Mouse (Mus musculus) myocyte (in vitro differentiated cells): ENCODE results near the gene Elp5. TPM values are rescaled to one million over a fixed set of nuclear protein-coding genes. Genes with fewer than 3 reads are reported as not detected.

Experiments
- H3K27me3 ChIP-seq: one replicate; pipeline ENCODE4 v1.6.1; 2011; ENCODE audit not compliant: control insufficient read depth, insufficient read depth, insufficient read length
- H3K36me3 ChIP-seq: one replicate; pipeline ENCODE4 v1.6.1; 2011; ENCODE audit not compliant: control insufficient read depth, insufficient read depth
- H3K4me2 ChIP-seq: one replicate; pipeline ENCODE4 v1.6.1; 2011; ENCODE audit warnings: low read depth, control low read depth
- H3K4me3 ChIP-seq: one replicate; pipeline ENCODE4 v1.5.1; 2011; ENCODE audit warnings: mild to moderate bottlenecking, control low read depth, moderate library complexity
- H3K79me2 ChIP-seq: one replicate; pipeline ENCODE4 v1.6.1; 2011; ENCODE audit not compliant: control insufficient read depth, insufficient read depth
- H3ac ChIP-seq: one replicate; pipeline ENCODE4 v1.6.1; 2011; ENCODE audit not compliant: control insufficient read depth, insufficient read length
- CEBPB ChIP-seq: IDR thresholded peaks from 2 replicates; pipeline ENCODE4 v1.6.1; 2011; ENCODE audit warnings: mild to moderate bottlenecking, moderate library complexity; ENCODE audit not compliant: poor library complexity, insufficient read depth, severe bottlenecking
- E2F4 ChIP-seq: IDR thresholded peaks from one replicate; pipeline ENCODE4 v1.6.1; 2011; ENCODE audit warnings: mild to moderate bottlenecking, control low read depth, moderate library complexity; ENCODE audit not compliant: insufficient read depth
- MAX ChIP-seq: IDR thresholded peaks from one replicate; pipeline ENCODE4 v1.6.1; 2011; ENCODE audit warnings: low read depth, mild to moderate bottlenecking, control low read depth
- MYOD1 ChIP-seq, 3 experiments: IDR thresholded peaks; one replicate each; pipeline ENCODE4 v1.6.1; 2011; ENCODE audit warnings: control low read depth in 2 of 3, low read depth in 2 of 3, mild to moderate bottlenecking in 2 of 3, moderate library complexity in 1 of 3; ENCODE audit not compliant: insufficient read length in 2 of 3, control insufficient read depth in 1 of 3
- MYOG ChIP-seq, 3 experiments: IDR thresholded peaks; one replicate each; pipeline ENCODE4 v1.6.1; 2011; ENCODE audit warnings: control low read depth in 2 of 3, low read depth in 2 of 3, mild to moderate bottlenecking in 2 of 3; ENCODE audit not compliant: insufficient read length in 2 of 3, control insufficient read depth in 1 of 3, insufficient read depth in 1 of 3
- POLR2A ChIP-seq: IDR thresholded peaks from one replicate; pipeline ENCODE4 v1.6.1; 2011; ENCODE audit warnings: low read depth, mild to moderate bottlenecking, control low read depth, moderate library complexity; ENCODE audit not compliant: insufficient read length
- POLR2AphosphoS2 ChIP-seq: IDR thresholded peaks from one replicate; pipeline ENCODE4 v1.6.1; 2011; ENCODE audit warnings: low read depth, control low read depth; ENCODE audit not compliant: insufficient read length
- REST ChIP-seq: IDR thresholded peaks from one replicate; pipeline ENCODE4 v1.6.1; 2011; ENCODE audit warnings: mild to moderate bottlenecking, control low read depth, moderate library complexity; ENCODE audit not compliant: insufficient read depth, insufficient read length
- SRF ChIP-seq: IDR thresholded peaks from one replicate; pipeline ENCODE4 v1.6.1; 2011; ENCODE audit warnings: low read depth; ENCODE audit not compliant: control insufficient read depth, insufficient read length
- TCF12 ChIP-seq: IDR thresholded peaks from one replicate; pipeline ENCODE4 v1.6.1; 2011; ENCODE audit warnings: mild to moderate bottlenecking, control low read depth; ENCODE audit not compliant: poor library complexity, insufficient read depth, severe bottlenecking
- TCF3 ChIP-seq: IDR thresholded peaks from one replicate; pipeline ENCODE4 v1.6.1; 2011; ENCODE audit warnings: low read depth, control low read depth; ENCODE audit not compliant: insufficient read length
- USF1 ChIP-seq: IDR thresholded peaks from one replicate; pipeline ENCODE4 v1.6.1; 2011; ENCODE audit warnings: low read depth, mild to moderate bottlenecking, control low read depth, moderate library complexity
- polyA plus RNA-seq: library from polyadenylated mRNA; unstranded; fragments of >200 nt; fragmentation: generic; extraction: Trizol; gene quantifications from one replicate; pipeline ENCODE4 v1.2.1, GENCODE M21; 2012; ENCODE audit warnings: missing spikeins

Gene Elp5
- polyA plus RNA-seq, 1 experiment, result 91.5 TPM

DNA sequence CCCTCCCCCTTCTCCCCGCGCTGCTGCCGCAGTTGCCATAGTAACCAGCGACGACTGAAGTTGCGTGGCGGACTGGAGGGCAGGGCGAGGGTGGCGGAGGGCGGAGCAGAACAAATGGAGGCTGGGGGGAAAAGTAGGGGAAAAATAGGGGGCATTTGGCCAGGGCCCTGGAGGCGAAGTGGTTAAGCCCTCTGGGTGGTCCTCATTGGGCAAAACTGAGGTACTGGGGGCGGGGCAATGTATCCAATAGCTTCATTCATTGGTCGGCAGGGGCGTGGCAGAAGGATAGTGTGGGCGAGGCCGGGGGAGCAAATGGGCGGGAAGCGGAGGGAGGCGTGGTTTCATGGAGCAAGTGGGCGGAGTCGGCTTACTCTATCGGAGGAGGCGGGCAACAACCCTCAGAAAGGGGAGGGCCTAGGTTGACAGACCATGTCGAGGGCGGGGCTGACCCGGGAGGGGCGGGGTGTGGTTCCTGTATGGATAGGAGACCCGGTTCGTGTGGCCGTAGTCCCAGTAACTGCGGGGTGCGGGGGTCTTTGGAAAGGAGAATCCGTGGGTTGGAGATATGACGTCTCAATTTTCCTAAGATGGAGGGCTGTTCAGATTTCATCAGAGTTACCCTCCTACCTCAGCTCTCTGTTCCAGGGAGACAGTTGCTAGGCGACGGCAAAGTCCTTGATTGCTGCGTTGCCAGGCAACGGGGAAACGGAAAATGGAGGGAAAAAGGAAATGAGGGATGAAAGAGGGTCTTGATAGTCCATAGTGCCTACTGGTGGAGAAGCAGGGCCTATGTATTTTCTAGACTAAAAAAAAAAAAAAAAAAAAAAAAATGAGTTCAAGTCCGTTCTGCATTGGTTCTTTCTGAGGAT, 39.2 kb upstream of the Elp5 start:
- Histone ChIP-seq H3K4me3 (peak overlapping the region; percentile 43), H3K4me2 (peak overlapping the region; percentile 92), H3ac (no peak overlapping the region), H3K27me3 (no peaks in the 10 kb centered on the region), H3K79me2 (peaks cover 39% of the 10 kb centered on the region), H3K36me3 (no peaks in the 10 kb centered on the region)
- TF ChIP-seq REST, result no peak
- peak; percentile 33 for TF ChIP-seq E2F4

DNA sequence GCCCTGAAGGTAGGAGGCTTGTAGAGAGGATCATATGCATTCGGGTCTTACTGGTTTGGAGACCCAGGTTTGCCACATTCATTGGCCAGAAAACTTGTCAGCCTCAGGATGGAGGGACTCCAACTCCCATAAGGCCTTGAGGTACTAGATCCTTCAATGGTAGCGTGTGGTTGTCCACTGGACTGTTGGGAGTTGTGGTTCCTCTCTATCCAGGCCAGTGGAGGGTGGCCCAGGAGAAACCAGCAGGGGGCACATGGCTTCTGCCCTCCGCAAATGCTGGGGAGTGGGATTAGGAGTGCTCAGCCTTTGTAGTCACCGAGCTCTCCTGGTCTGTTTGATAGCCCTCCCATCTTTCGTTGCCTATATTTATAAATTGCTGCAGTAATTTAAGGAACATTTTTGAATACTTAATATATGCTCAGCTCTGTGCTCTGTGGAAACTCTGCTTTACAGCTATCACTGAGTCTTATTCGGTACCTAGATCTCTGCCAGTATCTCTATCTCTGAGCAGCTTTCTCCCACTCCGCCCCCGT, 38.5 kb upstream of the Elp5 start:
- Histone ChIP-seq H3K36me3 (no peaks in the 10 kb centered on the region), H3K79me2 (peaks cover 35% of the 10 kb centered on the region), H3ac (no peak overlapping the region), H3K27me3 (no peaks in the 10 kb centered on the region), H3K4me3 (peak overlapping the region; percentile 43), H3K4me2 (peak overlapping the region; percentile 92)
- no peak for TF ChIP-seq E2F4
- no peak for TF ChIP-seq CEBPB

DNA sequence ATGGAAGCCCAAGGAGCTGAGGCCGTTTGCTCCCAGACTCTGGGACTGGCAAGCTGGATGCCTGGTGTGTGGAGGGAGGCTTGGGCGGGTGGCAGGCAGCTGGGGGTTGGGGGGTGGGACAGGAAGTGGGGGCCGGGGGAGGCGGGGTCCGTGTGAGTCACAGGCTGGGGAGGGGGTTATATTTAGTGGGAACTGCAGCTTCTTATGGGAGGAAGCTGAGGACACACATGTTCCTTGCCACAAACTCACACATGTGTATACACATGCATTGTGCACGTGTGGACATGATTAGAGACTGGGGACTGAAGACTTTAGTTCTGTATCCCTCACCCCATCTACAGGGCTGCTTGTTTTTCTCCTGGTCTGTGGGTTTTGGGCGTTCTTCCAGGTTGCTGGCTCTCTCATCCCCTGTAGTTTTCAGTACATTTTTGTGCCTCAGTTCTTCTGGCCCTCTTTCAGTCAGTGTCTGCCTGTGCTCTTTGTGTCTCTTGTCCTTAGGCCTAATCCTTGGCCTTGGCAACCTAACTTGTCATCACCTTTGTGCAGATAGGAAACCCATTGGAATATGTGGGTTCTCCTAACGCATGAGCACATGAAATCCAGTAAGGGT, 37.8 kb upstream of the Elp5 start:
- no peak overlapping the region for H3ac ChIP-seq
- H3K36me3 ChIP-seq, result no peaks in the 10 kb centered on the region
- H3K27me3 ChIP-seq, result no peaks in the 10 kb centered on the region
- peak overlapping the region; percentile 92 for H3K4me2 ChIP-seq
- H3K4me3 ChIP-seq, result peak overlapping the region; percentile 43
- TF ChIP-seq E2F4 (no peak), SRF (no peak), MYOD1 (IDR thresholded peaks at IDR 0.05; ENCODE audit: control insufficient read depth in 1 of 3, insufficient read length in 2 of 3, low read depth in 2 of 3) (no peak), CEBPB (no peak), POLR2A (peak; percentile 36), POLR2AphosphoS2 (peak; percentile 49), USF1 (no peak), TCF3 (no peak)
- peaks cover 35% of the 10 kb centered on the region for H3K79me2 ChIP-seq

DNA sequence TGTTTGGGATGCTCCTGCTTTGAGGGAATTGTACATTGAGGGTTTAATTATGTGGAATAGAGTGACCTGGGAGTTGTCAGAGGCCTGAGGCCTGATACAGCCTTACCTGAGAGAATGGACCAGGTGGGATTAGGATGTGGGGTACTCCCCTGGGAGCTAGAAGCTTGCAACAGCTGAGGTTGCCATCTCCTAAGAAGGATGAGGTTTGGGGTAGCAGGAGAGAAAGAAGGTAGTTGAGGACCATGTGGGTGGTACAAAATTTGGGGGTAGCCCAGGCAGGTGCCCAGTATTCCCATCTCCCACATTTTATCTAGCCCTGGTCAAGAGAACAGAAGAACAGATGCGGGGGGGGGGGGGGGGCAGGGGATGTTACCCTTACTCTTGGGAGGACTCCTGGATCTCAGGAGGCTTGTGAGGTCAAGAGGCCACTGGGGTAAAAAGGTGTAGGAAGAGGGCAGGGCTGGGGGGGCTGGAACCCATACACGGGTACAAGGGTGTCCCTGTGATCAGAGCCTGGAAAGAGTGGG, 37.2 kb upstream of the Elp5 start:
- H3K4me3 ChIP-seq, result peak overlapping the region; percentile 43
- H3K36me3 ChIP-seq, result no peaks in the 10 kb centered on the region
- no peak overlapping the region for H3ac ChIP-seq
- TF ChIP-seq TCF12 (no peak), MYOD1 (IDR thresholded peaks at IDR 0.05; ENCODE audit: control insufficient read depth in 1 of 3, insufficient read length in 2 of 3, low read depth in 2 of 3) (no peak), USF1 (no peak), CEBPB (no peak), MAX (no peak), POLR2A (no peak), REST (no peak), SRF (no peak), POLR2AphosphoS2 (no peak), MYOG (IDR thresholded peaks at IDR 0.05; ENCODE audit: control insufficient read depth in 1 of 3, insufficient read depth in 1 of 3, insufficient read length in 2 of 3, low read depth in 2 of 3) (no peak), TCF3 (no peak), E2F4 (no peak)
- H3K4me2 ChIP-seq, result peak overlapping the region; percentile 92
- no peaks in the 10 kb centered on the region for H3K27me3 ChIP-seq
- peaks cover 32% of the 10 kb centered on the region for H3K79me2 ChIP-seq
